Mouse (Mus musculus) right cerebral cortex, adult 18-20 months (tissue): Measurements from ENCODE around the gene Cdc20b.

ENCODE experiments used
- DNase-seq: peaks from one replicate; pipeline ENCODE4 v3.0.0; 2022; ENCODE audit warnings: mixed read lengths

The Cdc20b gene

DNA sequence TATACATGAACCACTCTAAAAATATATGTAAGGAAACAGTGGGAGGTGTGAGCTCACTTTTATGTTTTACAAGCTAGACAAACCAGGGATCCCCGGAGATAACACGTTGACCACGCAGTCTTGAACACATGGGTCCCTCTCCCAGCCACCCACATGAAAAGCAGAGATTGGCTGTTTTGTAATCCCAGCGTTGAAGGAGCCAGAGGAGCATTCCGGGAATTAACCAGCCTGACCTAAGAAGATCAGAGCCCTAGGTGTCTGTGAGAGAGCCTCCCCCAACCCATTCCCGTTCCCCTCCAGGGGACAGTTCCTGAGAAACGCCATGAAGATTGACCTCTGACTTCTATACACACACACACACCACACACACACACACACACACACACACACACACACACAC lies 3.6 kb upstream of the Cdc20b start:
- peak; percentile 18 for DNase-seq

DNA sequence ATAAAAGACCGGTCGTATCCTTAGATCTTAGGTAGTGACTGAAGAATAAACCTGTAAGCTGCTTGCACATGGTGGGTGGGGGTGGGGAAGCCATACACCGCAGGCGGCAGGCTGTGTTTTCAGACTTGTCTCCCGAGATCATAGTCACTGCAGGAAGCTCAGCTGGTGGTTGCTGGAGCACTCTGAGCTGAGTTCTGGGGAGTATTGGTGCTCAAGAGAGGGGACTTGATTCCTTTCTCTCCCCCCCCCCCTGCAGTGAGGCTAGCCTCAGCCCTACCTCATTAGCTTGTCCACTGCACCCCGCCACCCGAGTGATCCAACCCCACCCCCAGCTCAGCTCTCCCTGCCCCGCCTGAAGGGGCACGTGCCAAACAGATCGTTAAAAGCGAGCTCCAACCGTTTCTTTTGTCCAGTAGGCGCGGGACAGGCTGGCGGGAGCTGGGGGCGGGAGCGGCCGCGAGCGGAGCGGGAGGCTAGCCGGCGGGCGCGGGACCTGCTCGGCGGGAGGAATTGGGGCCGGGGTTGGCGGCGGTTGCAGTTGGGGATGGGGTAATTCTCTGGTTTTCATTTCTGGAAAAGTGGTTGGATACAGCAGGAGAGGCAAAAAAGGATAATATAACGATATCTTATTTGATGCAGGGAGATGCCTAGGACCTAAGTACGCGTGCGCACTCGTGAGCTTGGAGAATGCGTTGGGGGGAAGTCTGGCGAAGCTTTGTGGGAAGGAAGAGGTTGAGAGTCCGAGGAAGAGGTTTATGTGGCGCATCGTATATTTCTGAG lies 2.9 kb upstream of the Cdc20b start:
- peak; percentile 47 for DNase-seq

DNA sequence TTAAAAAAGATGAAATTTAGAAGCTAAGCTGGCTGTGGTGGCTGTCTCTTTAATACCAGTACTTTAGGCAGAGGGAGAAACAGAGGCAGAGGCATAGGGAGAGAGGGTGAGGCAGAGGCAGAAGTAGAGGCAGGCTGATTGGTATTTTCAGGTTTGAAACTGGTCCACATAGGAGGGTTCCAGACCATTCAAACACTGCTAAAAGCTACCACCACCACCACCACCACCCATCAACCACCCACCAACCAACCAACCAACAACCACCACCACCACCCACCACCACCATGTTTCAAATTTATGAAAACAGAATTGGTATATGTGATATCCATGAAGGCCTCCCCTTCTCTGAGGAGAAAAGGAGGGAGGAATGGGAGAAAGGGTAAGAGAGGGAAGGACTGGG lies 2.1 kb upstream of the Cdc20b start:
- DNase-seq = no peak

DNA sequence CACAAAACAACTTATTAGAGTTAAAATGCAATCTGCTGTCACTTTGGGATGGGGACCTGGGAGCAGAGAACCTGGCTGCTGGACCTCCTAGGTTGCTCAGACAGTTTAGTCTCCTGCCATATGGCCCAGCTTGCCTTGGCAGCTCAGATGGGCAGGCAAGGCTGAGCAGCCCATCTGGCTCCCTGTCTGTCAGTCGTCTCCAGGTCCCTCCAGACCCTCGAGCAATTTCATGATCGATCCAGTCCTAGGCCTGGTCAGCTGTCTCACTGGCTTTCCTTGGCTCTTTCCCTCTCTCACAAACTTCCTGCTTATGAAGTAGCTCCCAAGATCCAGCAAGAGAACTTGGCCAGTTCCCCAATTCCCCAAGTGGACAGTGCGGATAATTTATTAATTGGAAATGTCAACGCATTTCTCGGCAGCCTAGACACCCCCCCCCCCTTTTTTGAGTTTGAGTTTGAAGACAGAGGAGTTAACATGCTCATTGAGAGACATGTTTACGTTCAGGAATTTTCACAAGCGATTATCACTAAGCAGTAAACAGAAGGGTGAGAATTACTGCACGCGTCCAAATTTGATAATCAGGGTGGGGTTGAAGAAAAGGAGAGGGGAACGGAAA lies 532 bp upstream of the Cdc20b start:
- DNase-seq = no peak

DNA sequence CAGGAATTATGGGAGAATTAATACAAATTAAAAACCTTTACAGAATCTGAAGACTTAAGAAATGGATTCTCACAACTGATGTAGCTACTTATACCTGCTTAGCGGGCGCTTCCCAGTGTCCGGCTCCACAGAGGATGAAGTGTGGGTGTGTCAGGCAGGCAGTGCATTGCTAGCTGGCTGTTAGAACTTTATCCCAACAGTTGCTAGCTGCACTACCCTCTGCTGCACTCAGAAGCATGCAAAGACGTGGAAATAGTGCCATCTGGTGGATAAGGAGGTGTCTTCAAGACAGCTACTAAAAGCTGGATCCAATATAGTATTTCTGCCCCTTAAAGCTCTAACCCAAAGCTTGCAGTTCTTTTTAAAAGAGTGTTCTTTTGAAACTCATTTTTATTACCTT lies 941 bp downstream of the Cdc20b start:
- peak; percentile 83 for DNase-seq

DNA sequence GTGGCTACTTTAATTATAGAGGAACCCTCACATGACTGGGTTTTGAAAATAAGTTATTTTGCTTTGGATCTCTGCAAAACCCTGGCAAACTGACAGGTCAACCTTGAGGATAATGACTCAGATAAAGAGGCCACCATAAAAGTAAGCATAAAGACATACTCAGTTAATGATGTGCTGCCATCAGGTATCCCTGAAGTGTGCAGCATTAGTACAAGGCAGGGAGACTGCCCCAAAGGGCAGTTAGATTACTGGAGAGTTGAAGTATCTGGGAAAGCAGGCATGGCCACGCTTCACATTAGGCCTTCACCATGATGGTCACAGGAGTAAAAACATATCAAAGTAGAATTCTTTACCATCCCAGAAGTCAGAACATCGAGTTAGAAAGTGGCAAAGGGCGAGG lies 10.0 kb downstream of the Cdc20b start:
- DNase-seq = no peak

DNA sequence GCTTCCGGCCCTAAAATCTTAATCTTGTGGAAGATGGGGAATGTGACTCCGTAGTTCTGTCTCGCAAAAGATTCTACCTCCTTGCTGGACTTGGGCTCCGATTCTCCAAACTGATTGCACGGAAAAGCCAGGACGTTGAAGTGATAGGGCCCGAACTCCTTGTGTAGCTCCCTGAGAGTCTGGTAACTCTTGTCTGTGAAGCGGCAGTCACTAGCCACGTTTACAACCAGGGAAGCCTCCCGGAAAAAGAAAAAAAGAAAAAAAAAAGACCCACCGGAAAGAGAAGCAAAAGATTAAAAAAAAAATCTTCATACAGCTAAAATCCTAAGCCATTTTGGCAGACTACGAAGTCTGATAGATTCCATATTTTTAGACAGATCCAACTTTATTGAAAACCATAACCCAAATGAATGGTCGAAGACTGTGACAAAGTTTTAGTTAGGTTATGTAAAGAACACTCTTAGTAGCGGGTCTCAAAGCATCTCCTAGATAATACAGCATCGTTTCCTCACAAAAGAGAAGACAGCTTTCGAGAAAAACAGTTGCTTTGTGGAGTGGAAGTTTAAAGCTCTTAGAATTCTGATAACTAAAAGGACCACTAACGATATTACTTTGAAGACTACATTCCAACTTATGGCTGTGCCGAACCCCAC lies 10.7 kb downstream of the Cdc20b start:
- DNase-seq = no peak

DNA sequence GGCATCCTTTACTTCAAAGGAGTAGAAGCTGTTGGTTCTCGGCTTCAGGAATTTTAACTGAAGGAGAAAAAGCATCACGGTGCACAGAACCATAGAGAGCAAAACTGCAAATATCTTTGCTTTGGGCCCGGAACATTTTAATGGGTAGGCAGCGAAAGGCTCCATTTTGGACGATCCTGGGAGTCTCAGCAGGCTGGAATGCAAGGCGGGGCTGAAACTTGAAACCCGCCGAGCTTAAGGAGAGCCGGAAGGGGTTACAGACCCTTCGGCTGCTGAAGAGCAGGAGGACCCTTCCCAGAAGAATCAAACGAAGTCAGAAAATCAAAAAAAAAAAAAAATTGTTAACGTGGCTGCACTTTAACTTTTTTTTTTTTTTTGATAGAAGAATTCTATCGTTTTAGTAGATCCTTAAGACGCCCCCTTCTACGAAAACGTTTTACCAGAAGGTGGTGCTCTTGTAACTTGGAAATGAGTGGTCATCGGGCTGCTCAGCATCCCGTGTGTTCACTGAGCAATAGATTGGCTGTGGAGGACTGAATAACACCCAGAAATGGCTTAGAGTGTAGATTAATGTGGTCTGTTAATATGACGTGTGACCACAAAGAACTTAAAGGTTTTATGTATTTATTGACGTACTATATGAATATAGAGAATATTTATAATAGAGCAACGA lies 11.4 kb downstream of the Cdc20b start, which contains the start of gene Gpx8:
TSS of gene Gpx8 (minus strand) at position 200 of the 673 bp plus-strand sequence.
- peak; percentile 51 for DNase-seq

DNA sequence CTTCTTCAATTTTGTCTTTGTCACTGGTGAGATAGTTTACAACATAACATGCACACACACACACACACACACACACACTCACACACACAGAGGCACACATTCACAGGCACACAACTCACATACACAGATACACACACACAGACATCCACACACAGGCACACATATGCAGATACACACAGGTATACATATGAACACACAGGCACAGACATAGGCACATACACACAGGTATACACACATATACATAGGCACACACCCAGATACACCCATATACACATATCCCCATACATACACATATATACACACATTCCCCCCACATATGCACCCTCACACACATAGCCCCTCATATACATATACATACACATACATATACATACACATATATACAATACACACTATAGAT lies 12.1 kb downstream of the Cdc20b start:
- DNase-seq = no peak

DNA sequence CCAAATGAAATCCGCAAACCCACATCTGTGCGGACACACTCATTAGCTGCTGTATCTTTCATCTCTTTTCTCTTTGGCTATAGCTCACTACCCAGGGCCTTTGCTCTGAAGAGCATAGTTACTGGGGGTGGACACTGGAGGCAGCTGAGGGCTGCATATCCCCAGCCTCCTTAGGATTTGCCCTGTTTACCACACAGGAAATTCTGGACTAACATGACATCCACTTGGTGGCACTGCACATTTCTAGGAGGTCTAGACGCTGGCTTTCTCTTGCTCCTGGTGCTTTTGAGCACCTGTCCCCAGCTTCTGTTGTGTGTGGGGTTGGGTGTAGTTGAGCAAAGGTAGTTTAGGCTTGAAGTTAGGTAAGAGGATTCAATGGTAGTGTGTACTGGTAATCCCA lies 12.7 kb downstream of the Cdc20b start:
- DNase-seq = no peak

DNA sequence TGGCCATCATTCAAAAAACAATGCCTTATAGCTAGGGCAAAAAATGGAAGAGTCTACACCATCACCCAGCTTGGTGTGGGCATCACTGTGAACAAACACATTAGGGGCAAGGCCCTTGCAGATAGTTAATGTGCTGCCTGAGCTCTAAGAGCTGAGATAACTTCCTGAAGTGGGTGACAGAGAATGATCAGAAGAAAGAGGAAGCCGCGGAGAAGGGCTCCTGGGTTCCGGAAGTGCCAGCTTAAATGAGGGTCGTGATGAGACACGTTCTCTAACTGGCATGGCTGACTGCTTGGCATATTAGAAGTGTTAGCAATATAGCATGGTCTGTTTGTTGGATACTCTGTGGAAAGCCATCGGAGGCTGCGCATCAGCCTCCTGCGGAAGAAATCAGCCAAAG lies 19.3 kb downstream of the Cdc20b start:
- DNase-seq = no peak

DNA sequence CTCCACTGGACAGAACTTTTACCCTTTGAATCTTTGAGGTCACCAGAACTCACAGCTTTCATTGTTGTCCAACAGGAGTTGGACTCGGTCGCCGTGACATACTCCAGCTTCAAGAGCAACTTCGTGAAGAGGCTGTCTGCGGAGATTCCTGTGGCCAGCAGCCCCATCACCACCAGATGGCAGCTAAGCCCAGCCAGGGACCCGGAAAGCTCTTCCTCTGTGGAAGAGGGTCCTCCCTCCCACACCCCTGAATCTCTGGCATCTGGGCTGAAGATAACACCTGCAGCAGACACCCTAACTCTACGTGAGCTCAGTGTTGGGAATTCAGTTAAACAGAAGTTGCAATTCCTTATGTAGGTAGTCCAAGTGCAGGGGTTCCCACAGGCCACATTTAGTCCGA lies 20.9 kb downstream of the Cdc20b start:
- DNase-seq = no peak

DNA sequence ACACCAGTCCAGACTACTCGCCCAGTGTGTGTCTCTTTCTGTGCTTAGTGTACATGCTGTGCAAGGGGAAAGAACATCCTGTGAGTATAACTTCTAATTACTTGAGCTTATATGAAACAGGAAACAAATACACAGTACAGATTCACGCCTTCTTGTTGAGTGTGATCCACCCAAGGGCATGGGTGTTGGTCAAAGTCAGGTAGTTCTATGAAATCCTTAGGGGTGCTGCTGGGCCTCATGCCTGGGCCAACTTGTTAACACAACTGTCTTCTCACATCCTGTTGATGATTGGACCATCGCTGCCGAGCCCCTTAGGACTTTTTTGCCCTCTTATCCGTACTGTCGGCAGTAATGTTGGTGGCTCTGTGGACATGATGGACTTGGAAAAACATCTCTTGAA lies 26.8 kb downstream of the Cdc20b start:
- no peak for DNase-seq

DNA sequence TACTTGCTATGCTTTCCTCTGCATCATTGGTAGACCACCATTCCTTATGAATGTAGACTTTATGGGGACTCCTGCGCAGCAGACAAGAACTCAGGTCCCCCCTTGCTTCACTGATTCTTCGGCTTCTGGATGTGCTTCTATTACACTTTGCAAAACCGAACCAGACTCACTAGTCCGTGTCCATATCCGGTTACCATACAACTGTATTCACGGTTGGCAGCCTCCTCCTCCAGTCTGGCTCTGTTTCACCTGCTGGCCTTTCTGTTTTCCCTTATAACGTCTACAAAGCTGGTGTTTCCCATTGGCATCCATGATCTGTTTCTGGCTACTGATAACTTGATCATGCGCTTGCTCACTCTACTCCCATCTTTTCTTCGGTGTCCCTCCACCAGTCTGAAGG lies 29.6 kb downstream of the Cdc20b start:
- no peak for DNase-seq

DNA sequence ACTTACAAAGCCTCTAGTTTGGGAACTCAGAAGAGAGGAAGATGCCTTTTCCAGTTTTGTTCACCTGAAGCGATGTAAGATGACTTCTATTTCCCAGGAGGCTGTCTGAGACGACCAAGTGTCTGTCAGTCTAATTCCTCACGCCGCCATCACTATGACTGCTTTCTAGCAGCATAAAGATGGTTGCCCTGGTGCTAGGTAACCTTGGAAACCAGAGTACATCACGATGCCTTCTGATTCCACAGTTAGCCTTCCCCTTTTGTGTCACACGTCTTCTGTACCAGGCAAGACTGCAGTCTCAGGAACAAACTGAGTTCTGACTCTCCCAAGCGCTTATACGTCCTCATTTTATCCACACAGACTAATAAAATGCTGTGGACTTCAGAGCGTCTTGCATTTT lies 44.1 kb downstream of the Cdc20b start:
- DNase-seq = no peak

DNA sequence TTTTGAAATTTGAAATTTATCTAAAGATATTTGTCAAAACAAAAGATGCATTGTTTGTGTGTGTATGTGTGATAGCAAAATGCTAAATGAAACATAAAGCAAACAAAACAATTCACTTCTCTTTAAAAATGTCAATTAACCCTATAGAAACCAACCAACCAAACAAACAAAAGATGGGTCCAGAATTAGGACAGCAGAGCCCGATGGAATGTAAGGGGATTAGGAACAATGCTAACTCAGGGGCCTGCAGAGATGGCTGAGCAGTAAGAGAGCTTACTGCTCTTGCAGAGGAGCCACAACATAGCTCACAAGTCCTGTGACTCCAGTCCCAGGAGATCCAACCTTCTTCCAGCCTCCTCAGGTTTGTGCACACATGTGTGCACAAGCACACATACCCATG lies 47.2 kb downstream of the Cdc20b start:
- DNase-seq = no peak

DNA sequence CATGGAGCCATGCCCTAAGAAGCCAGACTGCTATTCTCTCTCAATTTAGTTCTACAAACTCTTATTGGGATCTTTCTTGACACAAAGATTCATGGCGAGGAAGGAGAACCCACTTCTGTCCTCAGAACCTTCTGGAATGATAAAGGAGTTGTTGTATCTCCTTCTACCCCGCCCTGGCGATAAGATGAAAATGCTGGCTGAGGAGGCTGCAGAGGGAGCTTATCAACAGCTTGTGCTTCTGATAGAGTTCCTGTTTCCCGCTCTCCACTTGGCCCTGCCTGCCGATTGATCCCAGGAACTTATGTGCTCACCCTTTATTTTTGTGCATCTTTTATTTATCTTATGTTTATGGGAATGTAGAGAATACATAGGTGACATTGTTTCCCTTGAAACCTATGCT lies 49.8 kb downstream of the Cdc20b start:
- DNase-seq = no peak

DNA sequence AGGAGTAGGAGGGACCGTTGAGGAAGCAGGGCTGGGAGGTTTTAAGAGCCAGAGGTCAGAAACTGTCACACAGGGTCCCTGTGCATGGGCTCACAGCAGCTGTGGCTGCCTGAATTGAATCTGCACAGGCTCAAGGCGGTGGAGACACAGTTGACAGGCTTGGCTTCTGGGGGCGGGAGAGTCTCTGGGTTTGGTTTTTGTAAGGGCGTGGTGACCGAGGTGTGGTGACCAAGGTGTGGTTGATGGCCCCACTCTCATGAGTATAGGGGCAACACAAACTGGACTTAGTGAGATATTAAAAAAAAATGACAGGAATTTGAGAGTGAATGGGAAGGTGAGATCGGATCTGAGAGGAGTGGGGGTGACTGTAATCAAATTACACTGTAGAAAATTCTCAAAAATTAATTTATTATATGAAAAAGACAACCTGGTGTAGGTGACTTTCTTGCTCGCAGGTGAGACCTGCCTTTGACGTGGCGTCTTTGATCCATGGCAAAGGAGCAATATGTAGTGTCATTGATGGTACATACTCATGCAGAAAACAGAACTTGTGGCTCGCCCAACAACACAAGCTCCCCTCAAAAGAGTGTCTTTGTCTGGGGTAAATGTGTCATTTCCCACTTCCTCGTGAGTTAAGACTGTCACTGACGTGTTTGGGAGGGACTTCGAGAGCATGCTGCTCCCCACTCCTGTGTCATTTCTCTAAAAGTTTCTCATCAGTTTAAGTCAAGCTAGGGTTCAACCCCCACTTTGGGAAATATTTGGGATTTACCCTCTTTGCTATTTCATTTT lies 52.5 kb downstream of the Cdc20b start:
- no peak for DNase-seq

DNA sequence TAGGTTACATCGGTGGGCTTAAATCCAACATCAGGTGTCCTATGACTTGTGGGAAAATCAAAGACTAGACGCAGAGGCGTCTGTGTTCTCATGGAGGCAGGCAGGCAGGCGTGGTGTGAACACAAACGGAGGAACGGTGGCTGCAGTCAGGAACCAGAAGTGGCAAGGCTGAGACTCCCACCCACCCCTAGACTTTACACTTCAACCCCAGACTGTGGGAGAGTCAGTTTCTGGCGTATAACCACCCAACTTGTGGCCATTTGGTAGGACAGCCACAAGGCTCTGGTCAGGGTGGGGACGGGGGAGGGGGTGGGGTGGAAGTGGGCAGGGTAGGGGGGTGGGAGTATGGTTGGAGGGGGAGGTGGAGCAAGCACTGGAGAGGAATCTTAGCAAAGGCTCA lies 55.6 kb downstream of the Cdc20b start:
- DNase-seq = no peak

DNA sequence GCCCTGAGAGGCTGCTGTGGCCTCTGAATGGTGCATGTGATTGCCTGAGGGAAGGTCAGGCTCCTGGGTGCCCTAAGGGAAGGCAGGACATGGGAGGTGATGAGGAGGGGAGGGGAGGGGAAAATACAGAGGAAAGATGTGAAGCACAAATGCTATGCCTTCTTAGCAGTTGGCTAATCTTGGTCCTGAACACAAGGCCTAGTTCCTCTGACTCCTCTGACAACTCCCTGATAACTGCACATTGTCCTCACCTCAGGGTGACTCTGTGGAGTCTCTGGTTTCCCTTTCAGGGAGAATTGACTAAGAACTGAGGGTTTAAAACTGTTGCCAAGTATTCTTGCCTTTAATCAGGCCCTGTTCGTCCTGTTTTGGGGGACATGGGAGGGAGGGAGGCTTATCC lies 59.7 kb downstream of the Cdc20b start:
- no peak for DNase-seq

DNA sequence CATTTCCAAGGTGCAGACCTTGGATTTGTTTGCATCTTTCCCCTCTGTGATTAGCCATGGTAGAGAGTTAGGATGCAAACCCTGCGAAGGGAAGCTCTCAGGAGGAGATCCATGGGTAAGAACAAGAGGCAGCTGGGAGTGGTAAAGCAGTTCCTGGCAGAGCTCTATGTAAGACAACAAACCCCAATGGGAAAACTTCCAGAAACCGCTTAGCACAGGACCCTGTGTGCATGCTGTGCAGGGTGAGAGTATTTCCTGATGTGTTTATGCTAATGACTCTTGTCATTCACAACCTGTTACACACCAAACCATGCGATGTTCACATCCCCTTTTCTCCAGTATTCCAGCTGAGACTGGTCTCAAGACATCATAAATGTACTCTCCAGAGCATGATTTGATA lies 62.1 kb downstream of the Cdc20b start:
- no peak for DNase-seq

DNA sequence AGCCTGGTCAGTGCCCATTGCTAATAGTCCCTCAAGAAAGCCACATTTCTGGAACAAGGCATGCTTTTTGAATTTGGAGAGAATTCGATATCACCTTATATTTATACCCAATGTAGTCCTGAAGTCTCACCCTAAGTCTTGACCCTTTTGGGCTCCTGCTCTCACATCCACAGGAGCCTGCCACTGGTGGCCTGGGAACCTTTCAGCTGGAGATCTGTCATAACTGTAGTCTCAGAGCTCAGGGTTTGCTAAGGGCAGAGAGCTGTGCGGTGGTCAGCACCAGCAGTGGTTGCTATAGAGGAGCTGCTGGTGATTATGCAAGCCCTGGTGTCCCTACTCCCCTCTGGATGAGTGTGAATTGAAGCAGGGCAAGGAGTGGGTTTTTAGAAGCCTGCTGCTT lies 63.5 kb downstream of the Cdc20b start:
- DNase-seq = no peak

DNA sequence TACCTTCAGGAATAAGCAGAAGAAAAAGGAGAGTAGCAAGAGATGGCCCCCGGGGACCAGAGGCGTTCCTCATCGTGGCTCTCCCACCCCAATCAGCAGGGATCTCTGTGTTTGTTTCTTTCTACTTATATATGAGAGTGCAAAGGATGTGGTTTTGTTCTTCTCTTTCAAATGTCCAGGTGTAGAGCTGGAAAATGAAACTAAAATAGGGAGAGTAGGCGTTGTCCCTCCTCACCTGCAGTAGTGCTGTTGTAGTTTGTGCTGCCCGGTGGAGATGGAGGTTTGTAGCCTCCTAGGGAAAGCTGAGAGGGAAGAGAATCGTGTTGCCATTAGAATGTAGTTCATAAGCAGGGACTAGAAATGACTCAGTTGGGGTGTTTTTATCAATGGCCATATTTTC lies 66.0 kb downstream of the Cdc20b start, which contains the start of gene Gzma:
TSS of gene Gzma (minus strand) at position 103 of the 400 bp plus-strand sequence.
- no peak for DNase-seq
